In the genomic region with DNA sequence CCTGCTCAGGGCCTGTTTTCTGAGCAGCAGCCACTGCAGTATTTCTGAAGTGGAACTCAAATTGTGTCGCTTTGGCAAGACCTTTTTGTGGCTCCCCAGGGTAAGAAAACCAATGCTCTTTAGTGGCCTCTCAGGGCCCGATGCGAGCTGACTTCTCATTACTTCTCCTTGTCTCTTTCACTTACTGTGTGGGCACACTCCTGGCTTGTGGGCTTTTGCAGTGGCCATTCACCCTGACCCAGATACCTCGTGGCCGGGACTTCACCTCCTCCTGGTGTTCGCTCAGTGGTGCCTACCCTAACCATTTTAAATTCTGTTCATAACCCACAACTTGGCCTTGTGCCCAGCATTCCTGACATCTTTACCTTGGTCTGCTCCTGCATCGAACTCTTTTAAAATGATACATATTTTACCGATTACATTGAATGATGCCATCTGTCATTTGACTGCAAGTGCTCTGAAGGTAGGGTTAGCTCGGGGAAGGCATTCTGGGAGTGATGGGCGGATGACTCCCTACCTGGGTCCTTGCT, we compare ENCODE assay signal across 13 mouse cellular contexts.
A peak's percentile ranks its signal among the peaks of the same experiment; 100 is the strongest.
DNase-seq lines count a peak whose midpoint lies in the region; ATAC-seq and TF ChIP-seq lines count a peak whose summit lies in the region.
"Had no signal": no experiment of that assay in that cellular context is flagged by ENCODE, and none has a peak within 500 bp of the region (broad histone marks: within the 10 kb centered on the region; RNA-seq: fewer than 3 reads in every experiment).

No protein-coding gene starts in this region.

- 76% methylated on average over 10 of the region's 10 CpGs for WGBS in kidney, embryonic 14.5 days
- 51% methylated on average over 10 of the region's 10 CpGs for WGBS in kidney, adult 2 months
- WGBS in thymus, adult 2 months = 91% methylated on average over 10 of the region's 10 CpGs
- WGBS in limb, embryonic 15.5 days = 35% methylated on average over 10 of the region's 10 CpGs
- WGBS in forebrain, embryonic 12.5 days = 91% methylated on average over 10 of the region's 10 CpGs

- no peak for ATAC-seq in kidney, embryonic 14.5 days (ENCODE audit: low FRiP score, low TSS enrichment)
- ATAC-seq in limb, embryonic 15.5 days (ENCODE audit: insufficient number of reproducible peaks, low FRiP score, low TSS enrichment, low read depth) = no peak
- no peak for ATAC-seq in forebrain, embryonic 12.5 days (ENCODE audit: low FRiP score)

- no peak overlapping the region for H3K9ac ChIP-seq in kidney, embryonic 14.5 days (ENCODE audit: low read depth, low read length)
- no peak overlapping the region for H3K9ac ChIP-seq in limb, embryonic 15.5 days
- H3K9ac ChIP-seq in forebrain, embryonic 12.5 days = no peak overlapping the region
- H3K9ac ChIP-seq: heart, embryonic 12.5 days; liver, embryonic 14.5 days had no signal

- H3K4me1 ChIP-seq in kidney, embryonic 14.5 days (ENCODE audit: control insufficient read depth, insufficient read depth, low read length) = peaks cover 65% of the 10 kb centered on the region
- H3K4me1 ChIP-seq in kidney, adult 2 months (ENCODE audit: control insufficient read depth, insufficient read depth, low read length) = peaks cover 31% of the 10 kb centered on the region
- H3K4me1 ChIP-seq in thymus, adult 2 months (replicated peaks; ENCODE audit: control insufficient read depth, insufficient read depth, low read length) = peaks cover 18% of the 10 kb centered on the region
- peaks cover 79% of the 10 kb centered on the region for H3K4me1 ChIP-seq in limb, embryonic 15.5 days
- peaks cover 25% of the 10 kb centered on the region for H3K4me1 ChIP-seq in forebrain, embryonic 12.5 days

- no peak overlapping the region for H3K4me3 ChIP-seq in kidney, embryonic 14.5 days (ENCODE audit: low read length)
- no peak overlapping the region for H3K4me3 ChIP-seq in kidney, adult 2 months (ENCODE audit: insufficient read depth, low read depth, low read length)
- no peak overlapping the region for H3K4me3 ChIP-seq in thymus, adult 2 months (ENCODE audit: control insufficient read depth, insufficient read depth, low read length)
- no peak overlapping the region for H3K4me3 ChIP-seq in limb, embryonic 15.5 days
- no peak overlapping the region for H3K4me3 ChIP-seq in forebrain, embryonic 12.5 days (replicated peaks)
- H3K4me3 ChIP-seq: heart, embryonic 12.5 days had no signal

- H3K27me3 ChIP-seq in kidney, embryonic 14.5 days (ENCODE audit: control insufficient read depth, insufficient read depth, low read length) = no peaks in the 10 kb centered on the region
- H3K27me3 ChIP-seq in kidney, adult 2 months (replicated peaks; ENCODE audit: control insufficient read depth, insufficient read depth, low read length) = no peaks in the 10 kb centered on the region
- no peaks in the 10 kb centered on the region for H3K27me3 ChIP-seq in thymus, adult 2 months (ENCODE audit: control insufficient read depth, insufficient read depth, low read length)
- no peaks in the 10 kb centered on the region for H3K27me3 ChIP-seq in limb, embryonic 15.5 days
- H3K27me3 ChIP-seq in forebrain, embryonic 12.5 days = no peaks in the 10 kb centered on the region
- H3K27me3 ChIP-seq: heart, embryonic 12.5 days had no signal

- no peaks in the 10 kb centered on the region for H3K9me3 ChIP-seq in kidney, embryonic 14.5 days (ENCODE audit: control insufficient read depth, low read length)
- no peaks in the 10 kb centered on the region for H3K9me3 ChIP-seq in limb, embryonic 15.5 days
- no peaks in the 10 kb centered on the region for H3K9me3 ChIP-seq in forebrain, embryonic 12.5 days
- H3K9me3 ChIP-seq: heart, embryonic 12.5 days had no signal

- peak overlapping the region; percentile 30; the same call in 1 of the 2 replicates for H3K27ac ChIP-seq in kidney, embryonic 14.5 days (ENCODE audit: low read depth, low read length)
- no peak overlapping the region for H3K27ac ChIP-seq in kidney, adult 2 months (ENCODE audit: insufficient read depth, low read depth, low read length)
- no peak overlapping the region for H3K27ac ChIP-seq in thymus, adult 2 months (ENCODE audit: control insufficient read depth, insufficient read depth, low read length)
- H3K27ac ChIP-seq in limb, embryonic 15.5 days = peak overlapping the region; percentile 27
- no peak overlapping the region for H3K27ac ChIP-seq in forebrain, embryonic 12.5 days
- H3K27ac ChIP-seq: liver, embryonic 14.5 days had no signal

- no peak for DNase-seq in kidney, adult 2 months
- DNase-seq in thymus, postnatal 4 days = peak; percentile 5
- DNase-seq in thymus, adult 2 months = no peak
- DNase-seq in kidney, postnatal 10 days = peak; percentile 67
- DNase-seq in frontal cortex, postnatal 36 days (ENCODE audit: low spot score in 2 of 2) = no peak
- DNase-seq: cerebellum, adult 11-12 months; embryo, embryonic 11 days; gastrocnemius, postnatal 25 days had no signal

- no peak for TF ChIP-seq POLR2A in kidney, adult 2 months (IDR thresholded peaks at IDR 0.05; ENCODE audit: low read depth, low read length)
- TF ChIP-seq POLR2A in thymus, adult 2 months (IDR thresholded peaks at IDR 0.05; ENCODE audit: control insufficient read depth, extremely low read depth, insufficient read depth, low read length, poor library complexity) = no peak

- TF ChIP-seq CTCF in kidney, adult 2 months (conservative IDR thresholded peaks at IDR 0.05; ENCODE audit: insufficient read depth, insufficient read length, low read depth, low read length) = no peak
- no peak for TF ChIP-seq CTCF in thymus, adult 2 months (IDR thresholded peaks at IDR 0.05; ENCODE audit: borderline replicate concordance, control insufficient read depth, extremely low read depth, insufficient read depth, low read length, poor library complexity)

- no peaks in the 10 kb centered on the region; the same call in 1 of the 2 replicates for H3K36me3 ChIP-seq in kidney, embryonic 14.5 days (ENCODE audit: control insufficient read depth, insufficient read depth, low read length)
- no peaks in the 10 kb centered on the region for H3K36me3 ChIP-seq in kidney, adult 2 months (ENCODE audit: control insufficient read depth, insufficient read depth, low read length)
- no peaks in the 10 kb centered on the region for H3K36me3 ChIP-seq in thymus, adult 2 months (ENCODE audit: control insufficient read depth, insufficient read depth, low read length)
- no peaks in the 10 kb centered on the region for H3K36me3 ChIP-seq in limb, embryonic 15.5 days
- no peaks in the 10 kb centered on the region for H3K36me3 ChIP-seq in forebrain, embryonic 12.5 days (replicated peaks)
- H3K36me3 ChIP-seq: heart, embryonic 12.5 days had no signal

- H3K4me2 ChIP-seq in kidney, embryonic 14.5 days (replicated peaks; ENCODE audit: low read depth, low read length) = no peak overlapping the region
- H3K4me2 ChIP-seq in limb, embryonic 15.5 days = no peak overlapping the region
- H3K4me2 ChIP-seq in forebrain, embryonic 12.5 days = no peak overlapping the region
- H3K4me2 ChIP-seq: heart, embryonic 12.5 days had no signal

Comparison
In these comparisons a context has a peak if more than half of its experiments do, and no peak if none do; other contexts are left out.
1. H3K27ac ChIP-seq: peak in kidney, embryonic 14.5 days (single experiment) and limb, embryonic 15.5 days (single experiment); none in kidney, adult 2 months (single experiment), thymus, adult 2 months (single experiment) and forebrain, embryonic 12.5 days (single experiment).
2. DNase-seq: peak in thymus, postnatal 4 days (single experiment) and kidney, postnatal 10 days (single experiment); none in kidney, adult 2 months (single experiment), thymus, adult 2 months (single experiment) and frontal cortex, postnatal 36 days (0 of 2).